Mouse (Mus musculus) small intestine, adult 2 months (tissue): ENCODE data around the gene Clptm1. TPM values are rescaled to one million over a fixed set of nuclear protein-coding genes. Genes with fewer than 3 reads are reported as not detected.

Experiments
- H3K27ac ChIP-seq: fragments of 200-500 bp; 2 replicates; pipeline ENCODE4 v1.5.1; 2012; ENCODE audit warnings: low read depth, low read length, control low read depth, inconsistent platforms; ENCODE audit not compliant: insufficient read depth
- H3K27me3 ChIP-seq: fragments of 200-500 bp; 2 replicates; pipeline ENCODE4 v1.6.1; 2012; ENCODE audit warnings: mild to moderate bottlenecking, moderate library complexity, low read length, inconsistent platforms; ENCODE audit not compliant: control insufficient read depth, insufficient read depth
- H3K36me3 ChIP-seq: fragments of 200-500 bp; 2 replicates; pipeline ENCODE4 v1.6.1; 2012; ENCODE audit warnings: mild to moderate bottlenecking, low read length, control low read depth, inconsistent platforms; ENCODE audit not compliant: control insufficient read depth, insufficient read depth
- H3K4me1 ChIP-seq: fragments of 200-500 bp; 2 replicates; pipeline ENCODE4 v1.6.1; 2012; ENCODE audit warnings: low read length, inconsistent platforms, mixed read lengths; ENCODE audit not compliant: control insufficient read depth, insufficient read depth, insufficient read length
- H3K4me3 ChIP-seq: fragments of 200-500 bp; 2 replicates; pipeline ENCODE4 v1.5.1; 2012; ENCODE audit warnings: low read depth, mild to moderate bottlenecking, control low read depth, inconsistent platforms, low read length, moderate library complexity
- CTCF ChIP-seq: fragments of 200-500 bp; IDR thresholded peaks from 2 replicates; pipeline ENCODE4 v1.5.1; 2012; ENCODE audit warnings: low read depth, mild to moderate bottlenecking, control low read depth, inconsistent platforms, low read length, moderate library complexity, mixed read lengths; ENCODE audit not compliant: insufficient replicate concordance, insufficient read length; ENCODE audit errors: extremely low read depth
- POLR2A ChIP-seq: fragments of 200-500 bp; IDR thresholded peaks from 2 replicates; pipeline ENCODE4 v1.6.1; 2012; ENCODE audit warnings: low read depth, mild to moderate bottlenecking, control low read depth, inconsistent platforms, low read length, moderate library complexity
- WGBS: fragments of 180-500 bp; shearing (Covaris S2); methylation state at CpG from one replicate; pipeline ENCODE4 v1.1.7; 2018; 5-methylcytosine and 5-hydroxymethylcytosine counted together
- polyA plus RNA-seq: library from polyadenylated mRNA; depleted of rRNA; stranded (reverse); fragments of >200 nt; gene quantifications from 2 replicates; pipeline ENCODE4 v1.2.3, GENCODE M21; 2012

Gene Clptm1
- polyA plus RNA-seq, 1 experiment, result 141 TPM

GRCm38 (mm10) chr7:19702859-19703555, 38.2 kb upstream of the Clptm1 start:
- no peak overlapping the region for H3K4me3 ChIP-seq
- H3K27ac ChIP-seq, result no peak overlapping the region
- no peaks in the 10 kb centered on the region for H3K27me3 ChIP-seq
- peaks cover 30% of the 10 kb centered on the region for H3K36me3 ChIP-seq
- WGBS, result 90% methylated on average over 16 of the region's 16 CpGs
- TF ChIP-seq CTCF (no peak), POLR2A (no peak)
- H3K4me1 ChIP-seq, result peaks cover 16% of the 10 kb centered on the region

GRCm38 (mm10) chr7:19701069-19701761, 36.4 kb upstream of the Clptm1 start:
- no peaks in the 10 kb centered on the region for H3K27me3 ChIP-seq
- H3K27ac ChIP-seq, result peak overlapping the region; percentile 58
- TF ChIP-seq CTCF (peak; percentile 94), POLR2A (0 out of 2 replicates have a peak, but pooled peaks have one; percentile 19)
- peaks cover 16% of the 10 kb centered on the region for H3K4me1 ChIP-seq
- H3K4me3 ChIP-seq, result no peak overlapping the region; the same call in 1 of the 2 replicates
- 25% methylated on average over 22 of the region's 22 CpGs for WGBS
- peaks cover 21% of the 10 kb centered on the region for H3K36me3 ChIP-seq

- Histone ChIP-seq H3K27me3 (no peaks in the 10 kb centered on the region), H3K4me3 (no peak overlapping the region; the same call in 1 of the 2 replicates), H3K36me3 (peaks cover 19% of the 10 kb centered on the region; the same call in 1 of the 2 replicates), H3K4me1 (peaks cover 16% of the 10 kb centered on the region), H3K27ac (peak overlapping the region; percentile 58)
- TF ChIP-seq POLR2A, result no peak
- TF ChIP-seq CTCF, result no peak
- WGBS, result 21% methylated on average over 12 of the region's 12 CpGs
Observed at GRCm38 (mm10) chr7:19700299-19701068, 35.7 kb upstream of the Clptm1 start.

GRCm38 (mm10) chr7:19699827-19700148, 35.0 kb upstream of the Clptm1 start:
- Histone ChIP-seq H3K4me3 (no peak overlapping the region), H3K27me3 (no peaks in the 10 kb centered on the region), H3K36me3 (peaks cover 15% of the 10 kb centered on the region; the same call in 1 of the 2 replicates), H3K4me1 (peaks cover 20% of the 10 kb centered on the region), H3K27ac (no peak overlapping the region)
- 81% methylated on average over 4 of the region's 4 CpGs for WGBS
- TF ChIP-seq POLR2A, result no peak

GRCm38 (mm10) chr7:19698907-19699826, 34.3 kb upstream of the Clptm1 start, which contains the start of gene Apoe:
Apoe (minus strand) TSS chr7:19699188.
- H3K36me3 ChIP-seq, result peaks cover 15% of the 10 kb centered on the region; the same call in 1 of the 2 replicates
- 36% methylated on average over 20 of the region's 20 CpGs for WGBS
- no peaks in the 10 kb centered on the region for H3K27me3 ChIP-seq
- peak within 1 kb of the TSS; percentile 36 for H3K4me3 ChIP-seq
- TF ChIP-seq POLR2A (no peak), CTCF (no peak)
- H3K4me1 ChIP-seq, result peaks cover 24% of the 10 kb centered on the region
- H3K27ac ChIP-seq, result 0 out of 2 replicates have a peak within 1 kb of the TSS, but pooled peaks have one; percentile 31
